Mouse (Mus musculus): ENCODE data around the gene Vegfa. TPM values are rescaled to one million over a fixed set of nuclear protein-coding genes. Genes with fewer than 3 reads are reported as not detected.

Gene Vegfa
- 42.9 and 53.0 TPM in 2 replicates for polyA plus RNA-seq (2012)

DNA sequence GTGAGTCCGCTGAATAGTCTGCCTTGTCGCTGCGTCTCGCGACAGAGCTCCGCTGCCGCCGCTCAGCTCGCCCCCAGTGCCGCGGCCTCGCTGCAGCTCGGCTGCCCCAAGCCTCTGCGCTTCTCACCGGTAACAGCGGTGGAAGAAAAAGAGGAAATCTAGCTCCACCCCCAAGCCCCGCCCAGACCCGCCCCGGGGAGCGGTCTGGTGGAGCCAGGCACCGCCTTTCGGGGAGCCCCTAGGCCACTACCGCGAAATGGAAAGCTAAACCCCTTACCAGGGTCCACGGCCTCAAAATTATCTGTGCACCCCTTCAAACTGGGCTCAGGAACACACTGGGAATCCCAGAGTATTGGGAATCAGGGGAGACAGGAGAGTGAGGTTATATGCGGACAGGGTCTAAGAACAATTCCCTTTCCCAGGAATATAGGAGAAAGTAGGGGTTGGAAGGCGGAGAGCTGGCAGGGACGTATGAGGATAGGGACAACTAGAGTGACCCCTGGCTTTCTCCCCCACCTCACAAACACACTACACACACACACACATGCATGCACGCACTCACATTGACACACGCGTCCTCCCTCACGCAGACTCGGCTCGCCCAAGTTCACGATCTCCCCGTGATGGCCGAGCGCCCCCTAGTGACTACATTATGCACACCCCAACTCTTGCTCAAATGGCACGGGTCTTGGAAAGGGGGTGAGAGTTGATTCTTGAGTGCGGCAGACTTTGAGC is at the start of gene Vegfa:
Gene Vegfa (minus strand): TSS at position 113 of the 735 bp plus-strand sequence.
- no peak for TF ChIP-seq GATA1 (IDR thresholded peaks at IDR 0.05; ENCODE audit: low read length)

GRCm38 (mm10) chr17:46081657-46082056 is 49.5 kb upstream of the Vegfa start:
- no peak for TF ChIP-seq GATA1 (IDR thresholded peaks at IDR 0.05; ENCODE audit: low read length)

DNA sequence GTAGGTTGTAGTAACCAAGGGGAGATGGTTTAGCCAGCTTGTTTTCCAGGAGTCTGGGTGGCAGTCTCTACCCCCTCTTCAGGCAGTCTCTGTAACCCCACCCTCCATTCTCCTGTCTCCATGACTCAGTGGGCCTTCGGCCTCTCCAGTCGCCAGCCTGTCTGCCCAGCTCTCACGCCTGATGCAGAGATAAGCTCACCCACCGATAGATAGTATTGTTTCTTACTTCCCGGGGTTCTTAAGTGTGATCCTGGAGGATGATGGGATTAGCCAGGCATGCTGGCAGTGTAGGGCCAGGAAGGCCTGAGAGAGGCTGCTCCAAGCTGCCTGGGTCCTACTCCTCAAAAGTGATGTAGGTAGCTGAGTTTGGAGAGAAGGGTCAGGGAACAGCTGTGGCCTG is 48.9 kb upstream of the Vegfa start:
- no peak for TF ChIP-seq GATA1 (IDR thresholded peaks at IDR 0.05; ENCODE audit: low read length)

- no peak for TF ChIP-seq GATA1 (IDR thresholded peaks at IDR 0.05; ENCODE audit: low read length)
These were observed 48.2 kb upstream of the Vegfa start for GRCm38 (mm10) chr17:46080388-46080787.

DNA sequence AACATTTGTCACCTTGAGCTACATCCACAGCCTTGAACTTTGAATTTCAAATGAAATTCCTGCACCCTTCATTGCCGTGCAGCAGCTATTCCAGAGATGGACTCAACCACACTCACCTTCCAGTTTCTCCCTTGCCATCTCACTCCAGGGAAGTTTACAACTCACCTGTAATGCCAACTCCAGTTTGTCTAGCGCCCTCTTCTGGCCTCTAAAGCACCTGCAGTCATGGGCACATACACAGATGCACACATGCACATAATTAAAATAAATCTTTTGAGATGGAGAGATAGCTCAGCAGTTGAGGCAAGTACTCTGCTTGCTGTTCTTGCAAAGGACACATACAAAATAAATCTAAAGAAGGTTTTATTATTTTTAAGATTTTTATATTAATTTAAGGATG is 46.9 kb upstream of the Vegfa start:
- no peak for TF ChIP-seq GATA1 (IDR thresholded peaks at IDR 0.05; ENCODE audit: low read length)

- no peak for TF ChIP-seq GATA1 (IDR thresholded peaks at IDR 0.05; ENCODE audit: low read length)
These were observed 45.9 kb upstream of the Vegfa start for GRCm38 (mm10) chr17:46077921-46078534.

GRCm38 (mm10) chr17:46076260-46076551 is 44.0 kb upstream of the Vegfa start:
- TF ChIP-seq GATA1 (IDR thresholded peaks at IDR 0.05; ENCODE audit: low read length) = no peak

GRCm38 (mm10) chr17:46075551-46076259 is 43.5 kb upstream of the Vegfa start:
- no peak for TF ChIP-seq GATA1 (IDR thresholded peaks at IDR 0.05; ENCODE audit: low read length)

- TF ChIP-seq GATA1 (IDR thresholded peaks at IDR 0.05; ENCODE audit: low read length) = no peak
These were observed 42.9 kb upstream of the Vegfa start for GRCm38 (mm10) chr17:46075116-46075485.

GRCm38 (mm10) chr17:46074398-46075115 is 42.4 kb upstream of the Vegfa start:
- TF ChIP-seq GATA1 (IDR thresholded peaks at IDR 0.05; ENCODE audit: low read length) = no peak

DNA sequence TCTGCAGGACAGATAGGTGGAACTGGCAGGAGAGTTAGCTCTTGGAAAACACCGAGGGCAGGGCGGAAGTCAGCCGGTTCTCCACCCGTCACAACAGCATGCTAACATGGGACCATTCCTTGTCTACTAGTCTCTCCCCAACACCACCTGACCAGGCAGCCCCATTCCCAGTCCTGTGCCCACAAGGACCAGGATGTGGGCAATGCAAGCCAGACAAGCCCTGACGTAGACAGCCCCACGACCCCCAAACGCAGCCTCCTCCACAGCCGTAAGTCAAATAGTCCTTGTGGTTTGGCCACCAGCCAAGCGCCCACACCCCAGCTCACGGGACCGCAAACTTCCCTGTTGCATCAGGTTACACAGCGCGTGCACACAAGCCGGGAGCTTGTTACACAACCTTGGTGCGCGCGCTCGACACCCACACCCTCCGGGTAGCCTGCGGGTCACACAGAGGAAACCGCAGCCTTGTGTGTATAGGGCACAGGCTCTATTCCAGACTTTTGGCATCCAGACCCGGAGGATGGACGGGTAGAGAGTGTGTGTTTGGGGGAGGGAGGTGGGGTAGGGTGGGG is 41.6 kb upstream of the Vegfa start:
- no peak for TF ChIP-seq GATA1 (IDR thresholded peaks at IDR 0.05; ENCODE audit: low read length)

DNA sequence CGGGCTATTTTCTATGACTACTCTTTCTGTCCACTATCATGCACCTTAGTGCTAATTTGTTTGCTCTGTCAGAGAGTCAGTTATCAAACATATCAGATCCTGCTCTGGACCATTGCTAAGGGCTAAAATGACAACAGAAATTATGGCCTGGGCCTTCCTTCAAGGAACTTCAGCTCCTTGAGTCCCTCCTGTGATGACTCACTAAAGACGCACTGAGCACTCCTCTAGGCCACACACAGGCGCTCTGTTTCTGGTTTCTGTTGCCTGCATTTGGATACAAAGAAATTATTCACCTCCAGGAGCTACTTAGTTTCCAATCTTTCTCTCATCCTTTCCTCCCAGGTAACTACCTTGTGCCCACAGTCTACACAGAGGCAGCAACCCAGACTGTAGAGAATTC is 39.4 kb upstream of the Vegfa start:
- no peak for TF ChIP-seq GATA1 (IDR thresholded peaks at IDR 0.05; ENCODE audit: low read length)

GRCm38 (mm10) chr17:46070046-46070445 is 37.9 kb upstream of the Vegfa start:
- no peak for TF ChIP-seq GATA1 (IDR thresholded peaks at IDR 0.05; ENCODE audit: low read length)

- no peak for TF ChIP-seq GATA1 (IDR thresholded peaks at IDR 0.05; ENCODE audit: low read length)
These were observed 31.8 kb upstream of the Vegfa start for GRCm38 (mm10) chr17:46063974-46064312.

- no peak for TF ChIP-seq GATA1 (IDR thresholded peaks at IDR 0.05; ENCODE audit: low read length)
These were observed 31.3 kb upstream of the Vegfa start for GRCm38 (mm10) chr17:46063283-46063973.

Measured in G1E-ER4 (cell line).